Mouse (Mus musculus) midbrain, embryonic 15.5 days (tissue): ENCODE measurements at regions not wholly inside any gene's neighbourhood (a gene's known extent, or its start where the extent isn't known, plus 50 kb on each side); places are given as distances from the start of the nearest gene placed in this dataset.
A peak's percentile ranks its signal among the peaks of the same experiment; 100 is the strongest.

Experiments
- ATAC-seq: fragments of 200-750 bp; cut with Nextera tagmentation; replicated peaks from 2 replicates; pipeline ENCODE4 v1.8.0; 2017; ENCODE audit warnings: moderate TSS enrichment
- H3K27ac ChIP-seq: fragments of 300-500 bp; sonication (generic); 2 replicates; pipeline ENCODE4 v1.5.1; 2015; ENCODE audit warnings: mild to moderate bottlenecking, inconsistent platforms
- H3K27me3 ChIP-seq: fragments of 300-500 bp; sonication (generic); replicated peaks from 2 replicates; pipeline ENCODE4 v1.6.1; 2015; ENCODE audit warnings: inconsistent platforms
- H3K36me3 ChIP-seq: fragments of 300-500 bp; sonication (generic); replicated peaks from 2 replicates; pipeline ENCODE4 v1.6.1; 2015; ENCODE audit warnings: inconsistent platforms
- H3K4me1 ChIP-seq: fragments of 300-500 bp; sonication (generic); 2 replicates; pipeline ENCODE4 v1.6.1; 2015; ENCODE audit warnings: inconsistent platforms
- H3K4me2 ChIP-seq: fragments of 300-500 bp; sonication (generic); 2 replicates; pipeline ENCODE4 v1.6.1; 2015; ENCODE audit warnings: inconsistent platforms, mild to moderate bottlenecking, moderate library complexity
- H3K4me3 ChIP-seq: fragments of 300-500 bp; sonication (generic); 2 replicates; pipeline ENCODE4 v1.5.1; 2015; ENCODE audit warnings: mild to moderate bottlenecking, inconsistent platforms
- H3K9ac ChIP-seq: fragments of 300-500 bp; sonication (generic); 2 replicates; pipeline ENCODE4 v1.6.1; 2015; ENCODE audit warnings: mild to moderate bottlenecking, inconsistent platforms
- H3K9me3 ChIP-seq: fragments of 300-500 bp; sonication (generic); 2 replicates; pipeline ENCODE4 v1.6.1; 2016; ENCODE audit warnings: inconsistent platforms
- WGBS: fragments of 180-500 bp; shearing (Covaris S2); methylation state at CpG from one replicate; pipeline ENCODE4 v1.1.7; 2015; ENCODE audit warnings: mixed read lengths; 5-methylcytosine and 5-hydroxymethylcytosine counted together

GRCm38 (mm10) chr4:7722893-7723292 is 515.9 kb downstream of the Car8 start:
- Histone ChIP-seq H3K9me3 (no peaks in the 10 kb centered on the region), H3K27ac (no peak overlapping the region)

GRCm38 (mm10) chr4:7688516-7688915 is 550.3 kb downstream of the Car8 start:
- Histone ChIP-seq H3K9ac (no peak overlapping the region), H3K36me3 (no peaks in the 10 kb centered on the region), H3K27me3 (no peaks in the 10 kb centered on the region), H3K4me3 (no peak overlapping the region), H3K9me3 (no peaks in the 10 kb centered on the region), H3K27ac (no peak overlapping the region), H3K4me1 (no peaks in the 10 kb centered on the region), H3K4me2 (no peak overlapping the region)
- WGBS: 88% methylated on average over 4 of the region's 4 CpGs
- no peak for ATAC-seq

More at GRCm38 (mm10) chr4:7722893-7723292, 515.9 kb downstream of the Car8 start:
- Histone ChIP-seq H3K27me3 (no peaks in the 10 kb centered on the region), H3K4me1 (no peaks in the 10 kb centered on the region), H3K4me3 (no peak overlapping the region), H3K4me2 (no peak overlapping the region), H3K36me3 (no peaks in the 10 kb centered on the region), H3K9ac (no peak overlapping the region)
- ATAC-seq: no peak

GRCm38 (mm10) chr4:7687231-7687630 is 551.6 kb downstream of the Car8 start:
- Histone ChIP-seq H3K27me3 (no peaks in the 10 kb centered on the region), H3K9ac (no peak overlapping the region), H3K4me1 (no peaks in the 10 kb centered on the region), H3K4me2 (no peak overlapping the region), H3K4me3 (no peak overlapping the region), H3K36me3 (no peaks in the 10 kb centered on the region), H3K27ac (no peak overlapping the region), H3K9me3 (no peaks in the 10 kb centered on the region)
- 72% methylated on average over 1 of the region's 1 CpGs for WGBS
- no peak for ATAC-seq

- Histone ChIP-seq H3K36me3 (no peaks in the 10 kb centered on the region), H3K27ac (no peak overlapping the region), H3K9me3 (no peaks in the 10 kb centered on the region), H3K4me2 (no peak overlapping the region), H3K27me3 (no peaks in the 10 kb centered on the region), H3K4me3 (no peak overlapping the region), H3K9ac (no peak overlapping the region), H3K4me1 (no peaks in the 10 kb centered on the region)
- 87% methylated on average over 4 of the region's 4 CpGs for WGBS
- no peak for ATAC-seq
Observed at GRCm38 (mm10) chr4:7670795-7671105, 568.1 kb downstream of the Car8 start.

GRCm38 (mm10) chr4:7669992-7670794 is 568.6 kb downstream of the Car8 start:
- H3K4me1 ChIP-seq: no peaks in the 10 kb centered on the region
- ATAC-seq: no peak

GRCm38 (mm10) chr4:7666935-7667594 is 571.8 kb downstream of the Car8 start:
- ATAC-seq: no peak

More at GRCm38 (mm10) chr4:7669992-7670794, 568.6 kb downstream of the Car8 start:
- WGBS: 76% methylated on average over 4 of the region's 4 CpGs
- Histone ChIP-seq H3K9ac (no peak overlapping the region), H3K4me3 (no peak overlapping the region), H3K27me3 (no peaks in the 10 kb centered on the region), H3K36me3 (no peaks in the 10 kb centered on the region), H3K9me3 (no peaks in the 10 kb centered on the region), H3K27ac (no peak overlapping the region), H3K4me2 (no peak overlapping the region)

GRCm38 (mm10) chr4:7642878-7643590 is 595.8 kb downstream of the Car8 start:
- WGBS: 34% methylated on average over 8 of the region's 8 CpGs
- H3K4me2 ChIP-seq: peak overlapping the region; percentile 21
- peak; percentile 93 for ATAC-seq

More at GRCm38 (mm10) chr4:7666935-7667594, 571.8 kb downstream of the Car8 start:
- H3K9me3 ChIP-seq: no peaks in the 10 kb centered on the region
- H3K36me3 ChIP-seq: no peaks in the 10 kb centered on the region
- H3K4me1 ChIP-seq: no peaks in the 10 kb centered on the region
- H3K4me2 ChIP-seq: no peak overlapping the region
- no peaks in the 10 kb centered on the region for H3K27me3 ChIP-seq
- H3K4me3 ChIP-seq: no peak overlapping the region
- no peak overlapping the region for H3K27ac ChIP-seq
- 75% methylated on average over 7 of the region's 7 CpGs for WGBS
- H3K9ac ChIP-seq: no peak overlapping the region

GRCm38 (mm10) chr4:7597671-7598390 is 641.0 kb downstream of the Car8 start:
- H3K4me2 ChIP-seq: no peak overlapping the region
- H3K27ac ChIP-seq: no peak overlapping the region
- no peaks in the 10 kb centered on the region for H3K27me3 ChIP-seq
- 79% methylated on average over 4 of the region's 4 CpGs for WGBS
- no peak overlapping the region for H3K9ac ChIP-seq
- H3K4me1 ChIP-seq: no peaks in the 10 kb centered on the region
- H3K36me3 ChIP-seq: no peaks in the 10 kb centered on the region
- no peak for ATAC-seq
- no peaks in the 10 kb centered on the region for H3K9me3 ChIP-seq
- H3K4me3 ChIP-seq: no peak overlapping the region

More at GRCm38 (mm10) chr4:7642878-7643590, 595.8 kb downstream of the Car8 start:
- Histone ChIP-seq H3K27me3 (no peaks in the 10 kb centered on the region), H3K9me3 (no peaks in the 10 kb centered on the region), H3K36me3 (no peaks in the 10 kb centered on the region), H3K4me1 (peaks cover 7% of the 10 kb centered on the region), H3K4me3 (no peak overlapping the region), H3K27ac (peak overlapping the region; percentile 4; the same call in 1 of the 2 replicates), H3K9ac (no peak overlapping the region)

- no peak for ATAC-seq
- H3K36me3 ChIP-seq: no peaks in the 10 kb centered on the region
- no peak overlapping the region for H3K4me2 ChIP-seq
- no peak overlapping the region for H3K4me3 ChIP-seq
- no peak overlapping the region for H3K9ac ChIP-seq
- H3K9me3 ChIP-seq: no peaks in the 10 kb centered on the region
- 78% methylated on average over 4 of the region's 4 CpGs for WGBS
- no peak overlapping the region for H3K27ac ChIP-seq
- no peaks in the 10 kb centered on the region for H3K4me1 ChIP-seq
- H3K27me3 ChIP-seq: no peaks in the 10 kb centered on the region
Observed at GRCm38 (mm10) chr4:7596116-7596515, 642.7 kb downstream of the Car8 start.

- peaks cover 18% of the 10 kb centered on the region for H3K4me1 ChIP-seq
- no peaks in the 10 kb centered on the region for H3K9me3 ChIP-seq
- H3K4me2 ChIP-seq: no peak overlapping the region
- no peak overlapping the region for H3K27ac ChIP-seq
- H3K36me3 ChIP-seq: no peaks in the 10 kb centered on the region
- no peaks in the 10 kb centered on the region for H3K27me3 ChIP-seq
- H3K9ac ChIP-seq: no peak overlapping the region
- no peak overlapping the region for H3K4me3 ChIP-seq
- 63% methylated on average over 4 of the region's 4 CpGs for WGBS
- no peak for ATAC-seq
Observed at GRCm38 (mm10) chr4:7583851-7584250, 655.0 kb downstream of the Car8 start.

- ATAC-seq: no peak
- Histone ChIP-seq H3K4me3 (no peak overlapping the region), H3K27ac (peak overlapping the region; percentile 81), H3K4me2 (0 out of 2 replicates have a peak overlapping the region, but pooled peaks have one; percentile 7), H3K9me3 (no peaks in the 10 kb centered on the region), H3K27me3 (no peaks in the 10 kb centered on the region), H3K9ac (no peak overlapping the region), H3K36me3 (no peaks in the 10 kb centered on the region), H3K4me1 (peaks cover 18% of the 10 kb centered on the region)
- 21% methylated on average over 4 of the region's 4 CpGs for WGBS
Observed at GRCm38 (mm10) chr4:7581931-7582330, 656.9 kb downstream of the Car8 start.
